Mouse (Mus musculus) forebrain, embryonic 16.5 days (tissue): ENCODE results near the gene Ust. TPM values are rescaled to one million over a fixed set of nuclear protein-coding genes. Genes with fewer than 3 reads are reported as not detected.
"Not testable (repeated sequence)": the region's sequence is repeated elsewhere in the genome, so short reads cannot be mapped to it uniquely, and the experiment has no call there.

Experiments
- ATAC-seq: fragments of 200-750 bp; cut with Nextera tagmentation; 2 replicates; pipeline ENCODE4 v1.8.0; 2017; ENCODE audit warnings: mild to moderate bottlenecking, moderate library complexity
- H3K27ac ChIP-seq: fragments of 300-500 bp; sonication (generic); 2 replicates; pipeline ENCODE4 v1.5.1; 2014; ENCODE audit warnings: low read length, control low read depth
- H3K27me3 ChIP-seq: fragments of 300-500 bp; sonication (generic); replicated peaks from 2 replicates; pipeline ENCODE4 v1.6.1; 2014; ENCODE audit warnings: low read length; ENCODE audit not compliant: control insufficient read depth, insufficient read depth
- H3K36me3 ChIP-seq: fragments of 300-500 bp; sonication (generic); 2 replicates; pipeline ENCODE4 v1.6.1; 2014; ENCODE audit not compliant: control insufficient read depth, insufficient read depth
- H3K4me1 ChIP-seq: fragments of 300-500 bp; sonication (generic); replicated peaks from 2 replicates; pipeline ENCODE4 v1.6.1; 2014; ENCODE audit warnings: low read length; ENCODE audit not compliant: control insufficient read depth, insufficient read depth
- H3K4me2 ChIP-seq: fragments of 300-500 bp; sonication (generic); 2 replicates; pipeline ENCODE4 v1.6.1; 2014; ENCODE audit warnings: mild to moderate bottlenecking, low read length, control low read depth
- H3K4me3 ChIP-seq: fragments of 300-500 bp; sonication (generic); replicated peaks from 2 replicates; pipeline ENCODE4 v1.5.1; 2014; ENCODE audit warnings: mild to moderate bottlenecking, low read length, control low read depth
- H3K9ac ChIP-seq: fragments of 300-500 bp; sonication (generic); replicated peaks from 2 replicates; pipeline ENCODE4 v1.6.1; 2014; ENCODE audit warnings: low read depth, low read length, control low read depth
- H3K9me3 ChIP-seq: fragments of 300-500 bp; sonication (generic); 2 replicates; pipeline ENCODE4 v1.6.1; 2016; ENCODE audit warnings: low read length; ENCODE audit not compliant: control insufficient read depth
- WGBS: fragments of 180-500 bp; shearing (Covaris S2); extraction: QIAGEN DNeasy Blood & Tissue Kit; methylation state at CpG from one replicate; pipeline ENCODE4 v1.1.7; 2014; 5-methylcytosine and 5-hydroxymethylcytosine counted together
- polyA plus RNA-seq: library from polyadenylated mRNA; unstranded; fragments of >200 nt; fragmentation: Nextera tagmentation; extraction: Ambion mirVana; gene quantifications from 2 replicates; pipeline ENCODE4 v1.2.1, GENCODE M21; 2015

Ust gene
- polyA plus RNA-seq: 6.3 and 9.0 TPM in 2 replicates

GRCm38 (mm10) chr10:8518141-8519013, at the start of gene Ust:
Gene Ust, minus strand, starts transcription at chr10:8518825.
- Histone ChIP-seq H3K4me1 (peaks cover 16% of the 10 kb centered on the region), H3K27ac (no peak within 1 kb of the TSS), H3K4me2 (peak within 1 kb of the TSS; percentile 94), H3K9ac (peak within 1 kb of the TSS; percentile 80), H3K36me3 (no peaks in the 10 kb centered on the region), H3K27me3 (peaks cover 9% of the 10 kb centered on the region), H3K9me3 (no peaks in the 10 kb centered on the region), H3K4me3 (peak within 1 kb of the TSS; percentile 76)
- peak; percentile 90 for ATAC-seq
- under 1% methylated on average over 71 of the region's 78 CpGs for WGBS

DNA sequence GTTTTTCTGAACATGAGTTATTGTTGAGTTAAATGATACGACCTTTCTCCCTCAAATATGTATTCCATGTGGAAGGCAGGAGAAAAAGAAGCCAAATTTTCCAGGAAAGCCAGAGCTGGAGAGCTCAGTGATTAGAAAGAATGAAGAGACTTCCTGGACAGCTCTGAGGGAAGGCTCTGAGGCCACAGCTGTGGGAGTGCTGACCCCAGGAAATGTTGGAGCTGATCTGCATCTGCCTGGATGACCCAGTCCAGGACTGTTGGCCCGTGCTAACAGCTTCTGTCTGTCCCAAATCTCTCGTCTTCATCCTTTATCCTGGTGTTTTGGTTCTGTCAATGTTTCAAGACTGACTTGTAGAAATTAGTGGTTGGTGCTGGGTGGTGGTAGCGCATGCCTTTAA, 42.7 kb upstream of the Ust start:
- Histone ChIP-seq H3K4me1 (no peaks in the 10 kb centered on the region), H3K9ac (no peak overlapping the region), H3K27ac (no peak overlapping the region), H3K36me3 (no peaks in the 10 kb centered on the region), H3K9me3 (no peaks in the 10 kb centered on the region), H3K4me2 (no peak overlapping the region), H3K27me3 (no peaks in the 10 kb centered on the region), H3K4me3 (no peak overlapping the region)
- no peak for ATAC-seq
- WGBS: 84% methylated on average over 4 of the region's 4 CpGs

GRCm38 (mm10) chr10:8559566-8559965, 40.9 kb upstream of the Ust start:
- H3K4me2 ChIP-seq, H3K4me1 ChIP-seq, H3K27me3 ChIP-seq, H3K27ac ChIP-seq, ATAC-seq, H3K9me3 ChIP-seq, H3K36me3 ChIP-seq, H3K4me3 ChIP-seq, H3K9ac ChIP-seq: not testable (repeated sequence)
- WGBS: 67% methylated on average over 6 of the region's 6 CpGs

GRCm38 (mm10) chr10:8552239-8552638, 33.6 kb upstream of the Ust start:
- H3K9ac ChIP-seq, ATAC-seq, H3K27me3 ChIP-seq, H3K4me3 ChIP-seq, H3K4me1 ChIP-seq, H3K9me3 ChIP-seq, H3K27ac ChIP-seq, H3K36me3 ChIP-seq, H3K4me2 ChIP-seq: not testable (repeated sequence)

GRCm38 (mm10) chr10:8551601-8552000, 33.0 kb upstream of the Ust start:
- H3K27me3 ChIP-seq, H3K36me3 ChIP-seq, H3K4me1 ChIP-seq, H3K4me3 ChIP-seq, H3K4me2 ChIP-seq, H3K9me3 ChIP-seq, ATAC-seq, H3K9ac ChIP-seq, H3K27ac ChIP-seq: not testable (repeated sequence)
- 90% methylated on average over 4 of the region's 4 CpGs for WGBS

GRCm38 (mm10) chr10:8541514-8541913, 22.9 kb upstream of the Ust start:
- Histone ChIP-seq H3K27me3 (no peaks in the 10 kb centered on the region), H3K27ac (no peak overlapping the region), H3K9me3 (no peaks in the 10 kb centered on the region), H3K4me2 (no peak overlapping the region), H3K9ac (no peak overlapping the region), H3K4me1 (no peaks in the 10 kb centered on the region), H3K4me3 (no peak overlapping the region), H3K36me3 (no peaks in the 10 kb centered on the region)
- no peak for ATAC-seq
- WGBS: 13% methylated on average over 1 of the region's 1 CpGs

- H3K4me1 ChIP-seq: no peaks in the 10 kb centered on the region
- no peak overlapping the region for H3K9ac ChIP-seq
- no peak for ATAC-seq
These were observed 16.8 kb upstream of the Ust start for GRCm38 (mm10) chr10:8535445-8535844.

GRCm38 (mm10) chr10:8531651-8532050, 13.0 kb upstream of the Ust start:
- no peaks in the 10 kb centered on the region for H3K9me3 ChIP-seq
- H3K36me3 ChIP-seq: no peaks in the 10 kb centered on the region
- ATAC-seq: no peak
- H3K27ac ChIP-seq: no peak overlapping the region
- H3K4me2 ChIP-seq: no peak overlapping the region
- H3K9ac ChIP-seq: no peak overlapping the region
- H3K4me3 ChIP-seq: no peak overlapping the region
- no peaks in the 10 kb centered on the region for H3K27me3 ChIP-seq
- H3K4me1 ChIP-seq: no peaks in the 10 kb centered on the region
- 85% methylated on average over 3 of the region's 3 CpGs for WGBS

More at GRCm38 (mm10) chr10:8535445-8535844, 16.8 kb upstream of the Ust start:
- H3K27me3 ChIP-seq: no peaks in the 10 kb centered on the region
- H3K9me3 ChIP-seq: no peaks in the 10 kb centered on the region
- WGBS: 93% methylated on average over 3 of the region's 3 CpGs
- H3K4me2 ChIP-seq: no peak overlapping the region
- no peaks in the 10 kb centered on the region for H3K36me3 ChIP-seq
- no peak overlapping the region for H3K4me3 ChIP-seq
- H3K27ac ChIP-seq: no peak overlapping the region

DNA sequence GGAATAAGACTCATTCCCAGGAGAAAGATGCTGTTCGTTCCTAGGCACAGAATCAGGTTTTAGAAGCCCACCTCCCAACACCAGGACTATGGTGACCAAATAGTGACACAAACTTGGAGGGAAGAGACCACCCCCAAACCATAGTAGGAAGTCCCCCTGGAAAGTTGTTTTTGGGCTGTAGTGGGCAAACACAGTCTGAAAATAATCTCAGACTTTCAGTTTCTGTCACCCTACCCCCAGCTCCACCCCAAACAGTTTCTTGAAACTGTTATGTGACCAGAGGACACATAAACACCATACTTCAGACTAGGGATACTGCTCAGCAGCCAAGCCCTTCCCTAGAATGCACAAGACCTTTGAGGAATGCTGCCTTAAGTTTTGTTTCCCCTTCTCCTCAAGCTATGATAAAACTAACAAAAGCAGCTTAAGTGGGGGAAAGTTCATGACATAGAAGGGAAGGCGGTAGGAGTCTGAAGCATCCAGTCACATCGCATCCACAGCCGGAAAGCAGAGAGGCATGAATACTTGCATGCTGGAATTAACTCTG, 12.0 kb upstream of the Ust start:
- Histone ChIP-seq H3K9ac (no peak overlapping the region), H3K27ac (no peak overlapping the region), H3K4me2 (no peak overlapping the region), H3K27me3 (no peaks in the 10 kb centered on the region), H3K9me3 (no peaks in the 10 kb centered on the region), H3K36me3 (no peaks in the 10 kb centered on the region), H3K4me1 (no peaks in the 10 kb centered on the region), H3K4me3 (no peak overlapping the region)
- ATAC-seq: no peak
- 85% methylated on average over 4 of the region's 4 CpGs for WGBS
